Mouse (Mus musculus): ENCODE results near the gene Ppcdc.
A peak's percentile ranks its signal among the peaks of the same experiment; 100 is the strongest.

Gene Ppcdc

DNA sequence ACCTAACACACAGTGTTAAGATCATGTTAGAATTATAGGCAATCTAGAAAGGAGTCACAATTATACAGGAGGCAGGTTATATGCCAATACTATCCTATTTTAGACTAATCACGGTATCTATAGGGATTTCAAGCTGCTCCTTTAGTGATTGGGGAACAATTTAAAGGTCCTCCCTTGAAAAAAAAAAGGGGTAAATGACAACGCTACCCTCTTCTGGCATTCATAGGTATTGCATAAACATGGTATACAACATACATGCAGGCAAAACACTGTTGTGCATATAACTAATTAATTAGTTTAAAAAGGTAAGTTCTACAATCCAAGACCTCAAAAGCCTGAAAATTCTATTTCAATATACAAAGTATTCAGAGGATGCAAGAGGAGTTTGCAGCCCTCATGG lies 88.6 kb downstream of the Ppcdc start:
- no peak for DNase-seq

DNA sequence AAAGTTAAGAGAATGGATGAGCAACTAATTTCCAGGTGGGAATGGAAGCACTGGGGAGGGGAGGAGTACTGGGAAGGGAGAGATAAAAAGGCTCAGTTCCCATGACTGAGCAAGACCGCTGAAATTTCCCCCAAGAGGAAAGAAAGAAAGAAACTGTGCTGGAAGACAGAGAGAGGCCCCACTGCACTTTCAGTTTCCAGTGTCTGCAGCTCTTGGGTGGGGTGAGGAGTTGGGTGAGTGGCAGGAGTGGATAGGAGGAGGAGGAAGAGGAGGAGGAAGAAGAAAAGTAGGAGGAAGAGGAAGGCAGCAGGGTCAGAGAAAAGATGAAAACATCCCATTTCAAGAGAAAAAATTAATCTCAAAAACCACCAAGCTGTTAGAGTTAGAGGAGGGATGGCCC lies 94.0 kb downstream of the Ppcdc start:
- DNase-seq: no peak

DNA sequence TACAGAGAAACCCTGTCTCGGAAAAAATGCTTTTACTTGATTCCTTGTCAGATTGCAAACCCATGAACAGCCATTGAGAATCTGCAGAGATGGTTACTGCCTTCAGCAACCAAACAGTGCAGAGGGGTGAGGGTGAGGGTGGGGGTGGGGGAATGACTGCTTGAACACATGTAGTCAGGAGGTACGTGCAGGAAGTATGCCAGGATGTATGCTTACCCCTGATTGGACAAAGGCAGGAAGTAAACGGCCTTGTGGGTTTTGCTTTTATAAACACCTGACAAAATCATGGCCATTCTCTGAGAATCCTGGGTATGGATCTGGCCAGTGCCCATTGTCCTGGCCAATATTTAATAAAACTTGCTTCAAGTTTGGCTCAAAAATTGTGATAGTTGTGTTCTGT lies 96.2 kb downstream of the Ppcdc start:
- DNase-seq: peak; percentile 5 to 37

DNA sequence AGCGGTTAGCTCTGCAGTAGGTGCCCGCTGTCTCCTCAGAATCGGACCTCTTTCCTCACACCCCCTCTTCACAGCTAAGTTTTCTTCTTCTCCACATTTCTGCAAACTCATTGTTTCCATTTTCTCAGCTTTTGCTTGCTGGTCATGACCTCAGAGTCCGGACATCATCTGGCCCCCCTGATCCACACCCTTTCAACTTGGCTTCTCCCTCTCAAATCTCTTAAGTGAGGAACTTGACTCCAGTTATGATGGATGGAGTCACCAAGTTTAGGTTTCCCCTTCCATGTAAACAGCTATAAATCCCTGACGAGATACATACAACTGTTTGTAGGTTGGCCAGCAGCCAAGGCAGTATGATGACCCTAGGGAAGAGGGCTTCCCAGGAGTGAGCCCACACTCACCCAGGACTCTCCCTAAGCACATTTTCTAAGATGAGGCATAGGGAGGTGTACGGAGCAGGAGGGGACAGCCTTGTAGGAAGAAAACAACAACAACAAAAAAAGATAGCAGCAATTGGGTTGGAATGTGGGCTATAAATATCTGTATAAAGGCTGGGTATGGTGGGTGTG lies 96.9 kb downstream of the Ppcdc start:
- DNase-seq: no peak

DNA sequence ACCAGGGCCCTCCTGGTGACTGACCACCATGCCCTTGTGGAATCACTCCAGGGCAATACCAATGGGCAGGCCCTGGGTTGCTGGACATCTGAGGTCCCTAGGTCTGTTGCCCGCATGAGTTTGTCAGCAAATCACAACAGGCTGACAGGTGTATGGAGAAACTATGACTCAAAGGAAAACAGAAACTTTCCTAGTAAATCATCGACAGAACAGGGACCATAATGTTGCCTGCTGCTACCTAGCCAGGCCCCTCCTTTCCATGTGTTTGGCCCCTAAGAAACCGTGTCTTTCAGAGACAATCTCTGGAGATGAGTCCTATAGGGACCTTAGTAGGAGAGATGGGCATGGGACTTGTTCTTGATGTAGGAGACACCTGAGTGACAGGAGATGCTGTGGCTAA lies 97.7 kb downstream of the Ppcdc start:
- DNase-seq: no peak

DNA sequence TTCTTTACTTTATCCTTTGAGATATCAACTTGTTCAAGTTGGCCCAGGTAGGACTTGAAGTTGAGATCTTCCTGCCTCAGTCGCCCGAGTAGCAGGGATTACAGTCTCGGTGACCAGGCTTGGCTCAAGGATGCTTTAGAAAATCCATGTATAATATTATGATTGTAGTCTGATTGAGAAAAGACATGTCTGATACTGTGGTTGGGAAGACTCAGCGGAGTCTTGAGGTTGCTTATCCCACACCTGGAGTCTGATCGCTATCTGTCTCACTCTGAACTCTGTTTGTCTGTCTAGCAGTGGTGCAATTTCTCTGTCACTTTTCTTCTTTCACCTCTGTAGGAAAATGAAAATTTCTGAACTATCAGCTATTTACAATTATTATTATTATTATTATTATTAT lies 99.6 kb downstream of the Ppcdc start:
- DNase-seq: no peak

DNA sequence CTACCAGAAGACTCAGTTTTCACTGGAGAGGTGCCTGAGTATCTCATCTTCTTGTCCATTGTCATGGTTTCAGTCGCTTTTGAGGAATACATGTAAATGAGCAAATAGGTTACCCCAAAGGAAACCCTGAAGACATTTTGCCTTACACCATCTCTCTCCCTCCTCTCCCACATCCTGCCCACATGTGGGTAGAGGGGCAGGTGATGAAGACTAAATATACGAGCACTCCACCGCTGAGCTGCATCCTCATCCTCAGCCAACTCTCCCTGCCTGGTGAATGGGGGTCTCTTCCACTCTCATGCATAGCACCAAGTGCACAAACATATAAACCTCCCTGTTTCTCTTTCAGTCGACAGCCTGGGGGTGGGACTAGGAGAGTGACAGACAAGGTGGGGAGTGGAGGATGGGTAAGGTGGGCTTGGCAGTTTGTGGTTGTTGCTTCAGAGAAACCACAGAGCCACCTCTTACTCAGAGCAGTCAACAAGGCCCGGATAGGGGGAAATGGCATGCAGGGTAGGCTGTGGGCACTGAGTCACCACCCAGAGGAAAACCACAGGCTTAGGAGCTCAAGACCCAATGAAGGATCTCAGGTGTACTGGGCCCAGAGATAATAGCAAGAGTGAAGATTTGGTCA lies 100.2 kb downstream of the Ppcdc start:
- DNase-seq: peak; percentile 71 to 88

DNA sequence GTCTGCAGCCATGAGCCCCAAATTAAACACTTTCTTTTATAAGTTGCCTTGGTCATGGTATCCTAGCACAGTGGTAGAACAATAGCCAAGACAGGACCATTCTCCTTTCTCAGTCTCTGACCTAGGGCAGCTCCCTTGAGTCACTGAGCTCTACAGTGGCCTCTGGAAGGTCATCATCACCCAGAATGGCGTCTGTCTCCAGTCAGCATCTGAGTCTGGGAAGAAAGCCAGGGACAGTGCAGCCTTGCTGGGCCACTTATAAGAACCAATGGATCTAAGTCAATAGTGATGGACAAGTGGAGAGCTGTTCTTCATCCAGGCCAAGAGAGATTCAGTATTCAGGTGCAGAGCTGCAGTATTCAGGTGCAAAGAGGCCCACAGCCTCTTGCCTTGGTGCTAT lies 101.2 kb downstream of the Ppcdc start:
- no peak for DNase-seq
